Mouse (Mus musculus) heart, postnatal 0 days (tissue): Measurements from ENCODE around the gene Plxna2.

Source experiments
- CTCF ChIP-seq: IDR thresholded peaks from 2 replicates; pipeline ENCODE4 v1.5.1; 2016; ENCODE audit warnings: antibody characterized with exemption, control low read depth, low read depth
- EP300 ChIP-seq: IDR thresholded peaks from 2 replicates; pipeline ENCODE4 v1.6.1; 2016; ENCODE audit warnings: antibody characterized with exemption, low read depth

DNA sequence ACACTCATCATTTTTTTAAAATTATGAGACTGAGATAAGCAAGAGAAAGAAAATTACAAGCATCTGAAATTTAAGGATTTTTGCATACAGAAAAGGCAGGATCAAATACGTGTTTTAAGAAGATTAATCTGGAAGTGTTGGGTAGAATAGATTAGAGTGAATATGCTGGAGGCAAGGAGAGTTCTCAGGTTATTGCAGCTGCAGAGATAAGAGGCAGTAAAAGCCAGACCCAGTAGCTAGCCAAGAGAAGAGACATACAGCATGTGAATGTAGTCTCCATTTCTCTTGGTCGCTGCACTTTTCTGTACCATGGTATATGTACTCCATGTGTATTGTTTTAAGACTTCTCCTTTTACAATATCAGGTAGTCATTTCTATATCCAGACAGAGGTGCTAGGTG is 88.5 kb downstream of the Plxna2 start:
- TF ChIP-seq CTCF (no peak), EP300 (no peak)
